Mouse (Mus musculus): Measurements from ENCODE around the gene Lats2.

DNA sequence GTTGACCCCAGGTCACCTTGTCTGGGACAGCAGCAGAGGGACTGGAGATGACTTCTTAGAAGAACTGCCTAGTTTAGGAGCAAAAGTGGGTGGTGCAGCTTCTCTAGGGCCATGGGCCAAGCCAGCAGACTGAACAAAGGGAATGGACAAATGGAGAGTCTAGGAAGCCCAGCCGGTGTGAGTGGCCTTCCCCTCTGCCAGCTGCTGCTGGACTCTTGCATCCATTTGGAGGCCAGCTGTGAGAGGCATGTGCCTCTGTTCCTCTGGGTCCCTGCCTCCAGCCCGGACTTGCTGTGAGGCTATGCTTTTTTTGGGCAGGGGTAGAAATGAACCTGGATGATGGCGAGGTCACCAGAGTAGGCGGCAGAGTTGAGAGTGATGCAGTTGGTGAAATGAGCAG is at the start of gene Lats2:
- TF ChIP-seq POLR2A (IDR thresholded peaks at IDR 0.05; ENCODE audit: control insufficient read depth, extremely low read depth, insufficient read depth, low read length, poor library complexity) = no peak
- no peak for TF ChIP-seq CTCF (IDR thresholded peaks at IDR 0.05; ENCODE audit: borderline replicate concordance, control insufficient read depth, extremely low read depth, insufficient read depth, low read length, poor library complexity)
